In the genomic region with DNA sequence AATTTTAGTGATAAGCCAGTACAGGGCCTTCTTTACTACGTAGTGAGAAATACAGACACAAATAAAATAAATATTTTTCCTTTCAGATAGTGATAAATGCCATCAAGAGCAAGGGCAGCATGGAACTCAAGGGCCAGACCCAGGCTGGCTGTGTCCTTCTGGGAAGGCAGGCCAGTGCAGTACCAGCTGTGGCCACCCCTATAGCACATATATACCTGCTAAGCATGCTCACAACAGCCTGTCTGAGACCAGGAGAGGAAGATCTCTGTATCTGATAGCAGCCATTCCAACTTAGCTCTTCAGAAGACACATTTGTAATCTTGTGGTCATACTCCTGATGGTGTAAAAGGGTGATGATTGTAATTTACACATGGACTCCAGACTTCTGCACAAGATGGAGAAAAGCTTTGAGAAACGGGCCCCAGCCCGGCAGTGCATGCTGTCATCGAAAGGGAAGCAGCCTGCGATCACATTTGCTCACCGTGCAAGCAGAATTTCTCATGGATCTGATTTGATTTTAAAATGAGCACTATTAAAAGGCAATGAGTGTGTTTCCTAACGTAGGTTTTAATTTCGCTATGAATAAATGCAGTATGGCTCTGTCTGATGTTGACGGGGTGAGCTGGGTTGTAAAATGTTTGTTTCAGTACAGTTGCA, we compare ENCODE assay signal across 17 mouse cellular contexts.
DNase-seq lines count a peak whose midpoint lies in the region; ATAC-seq and TF ChIP-seq lines count a peak whose summit lies in the region.
"Had no signal": no experiment of that assay in that cellular context is flagged by ENCODE, and none has a peak within 500 bp of the region (broad histone marks: within the 10 kb centered on the region; RNA-seq: fewer than 3 reads in every experiment).

No protein-coding gene starts in this region.

- WGBS in hindbrain, postnatal 0 days, result 75% methylated on average over 9 of the region's 9 CpGs
- WGBS in hindbrain, embryonic 11.5 days, result 91% methylated on average over 9 of the region's 9 CpGs
- WGBS in midbrain, embryonic 14.5 days, result 76% methylated on average over 9 of the region's 9 CpGs
- WGBS in midbrain, embryonic 10.5 days, result 92% methylated on average over 9 of the region's 9 CpGs
- WGBS in limb, embryonic 12.5 days, result 57% methylated on average over 9 of the region's 9 CpGs

- no peak overlapping the region for H3K4me3 ChIP-seq in hindbrain, postnatal 0 days (ENCODE audit: low read length)
- no peak overlapping the region for H3K4me3 ChIP-seq in hindbrain, embryonic 11.5 days (ENCODE audit: low read depth, low read length)
- H3K4me3 ChIP-seq in midbrain, embryonic 14.5 days (replicated peaks; ENCODE audit: low read depth, low read length), result no peak overlapping the region
- H3K4me3 ChIP-seq in midbrain, embryonic 10.5 days, result no peak overlapping the region
- H3K4me3 ChIP-seq in limb, embryonic 12.5 days (replicated peaks), result no peak overlapping the region
- H3K4me3 ChIP-seq: heart, embryonic 13.5 days; liver, embryonic 12.5 days; neural tube, embryonic 15.5 days had no signal

- TF ChIP-seq CTCF in hindbrain, postnatal 0 days (IDR thresholded peaks at IDR 0.05; ENCODE audit: low read depth), result peak; percentile 34; the same call in 1 of the 2 replicates

- H3K4me2 ChIP-seq in hindbrain, postnatal 0 days (ENCODE audit: low read depth, low read length), result no peak overlapping the region
- no peak overlapping the region for H3K4me2 ChIP-seq in hindbrain, embryonic 11.5 days (replicated peaks; ENCODE audit: low read depth, low read length)
- no peak overlapping the region for H3K4me2 ChIP-seq in midbrain, embryonic 14.5 days (ENCODE audit: low read length)
- H3K4me2 ChIP-seq in limb, embryonic 12.5 days, result no peak overlapping the region
- H3K4me2 ChIP-seq: heart, embryonic 13.5 days; liver, embryonic 12.5 days; lung, embryonic 14.5 days; neural tube, embryonic 15.5 days had no signal

- no peaks in the 10 kb centered on the region for H3K4me1 ChIP-seq in hindbrain, postnatal 0 days (ENCODE audit: insufficient read depth, low read length)
- no peaks in the 10 kb centered on the region for H3K4me1 ChIP-seq in hindbrain, embryonic 11.5 days (replicated peaks; ENCODE audit: control insufficient read depth, insufficient read depth, low read length)
- no peaks in the 10 kb centered on the region for H3K4me1 ChIP-seq in midbrain, embryonic 14.5 days (ENCODE audit: control insufficient read depth, insufficient read depth, low read length)
- H3K4me1 ChIP-seq in midbrain, embryonic 10.5 days, result no peaks in the 10 kb centered on the region
- H3K4me1 ChIP-seq in limb, embryonic 12.5 days (replicated peaks), result peaks cover 11% of the 10 kb centered on the region
- H3K4me1 ChIP-seq: heart, embryonic 13.5 days; liver, embryonic 12.5 days had no signal

- DNase-seq in hindbrain, postnatal 0 days (ENCODE audit: low spot score), result peak; percentile 15
- no peak for DNase-seq in hindbrain, embryonic 11.5 days (ENCODE audit: low spot score)
- peak; percentile 12 for DNase-seq in midbrain, embryonic 14.5 days
- no peak for DNase-seq in midbrain, embryonic 10.5 days (ENCODE audit: low spot score)
- DNase-seq in layer of hippocampus, postnatal 14 days (ENCODE audit: low spot score in 2 of 2), result peak; percentile 4 to 22
- DNase-seq: cerebellum, adult 8-10 months; gastrocnemius, postnatal 14 days; heart, adult 18-20 months; kidney, adult 11 months; lung, embryonic 14.5 days; lung, postnatal 36 days; thymus, postnatal 25 days had no signal

- no peak overlapping the region for H3K27ac ChIP-seq in hindbrain, postnatal 0 days
- H3K27ac ChIP-seq in hindbrain, embryonic 11.5 days (ENCODE audit: low read depth, low read length), result no peak overlapping the region
- peak overlapping the region; percentile 14; the same call in 1 of the 2 replicates for H3K27ac ChIP-seq in midbrain, embryonic 14.5 days (replicated peaks; ENCODE audit: low read depth, low read length)
- H3K27ac ChIP-seq in midbrain, embryonic 10.5 days (replicated peaks), result no peak overlapping the region
- H3K27ac ChIP-seq in limb, embryonic 12.5 days, result peak overlapping the region; percentile 62
- H3K27ac ChIP-seq: heart, embryonic 13.5 days; liver, embryonic 12.5 days; neural tube, embryonic 15.5 days had no signal

- H3K36me3 ChIP-seq in hindbrain, postnatal 0 days (ENCODE audit: insufficient read depth, low read length), result no peaks in the 10 kb centered on the region
- H3K36me3 ChIP-seq in hindbrain, embryonic 11.5 days (ENCODE audit: control insufficient read depth, insufficient read depth, low read length), result no peaks in the 10 kb centered on the region
- H3K36me3 ChIP-seq in midbrain, embryonic 14.5 days (ENCODE audit: control insufficient read depth, insufficient read depth, low read length), result no peaks in the 10 kb centered on the region
- H3K36me3 ChIP-seq in midbrain, embryonic 10.5 days, result no peaks in the 10 kb centered on the region
- H3K36me3 ChIP-seq in limb, embryonic 12.5 days, result no peaks in the 10 kb centered on the region
- H3K36me3 ChIP-seq: heart, embryonic 13.5 days; liver, embryonic 12.5 days; neural tube, embryonic 15.5 days had no signal

- H3K9me3 ChIP-seq in hindbrain, postnatal 0 days (ENCODE audit: low read length), result no peaks in the 10 kb centered on the region
- H3K9me3 ChIP-seq in hindbrain, embryonic 11.5 days (ENCODE audit: control insufficient read depth, low read length), result no peaks in the 10 kb centered on the region
- H3K9me3 ChIP-seq in midbrain, embryonic 14.5 days (ENCODE audit: control insufficient read depth, low read length), result no peaks in the 10 kb centered on the region
- no peaks in the 10 kb centered on the region for H3K9me3 ChIP-seq in midbrain, embryonic 10.5 days (replicated peaks)
- H3K9me3 ChIP-seq in limb, embryonic 12.5 days, result no peaks in the 10 kb centered on the region
- H3K9me3 ChIP-seq: heart, embryonic 13.5 days; liver, embryonic 12.5 days; neural tube, embryonic 15.5 days had no signal

- no peaks in the 10 kb centered on the region for H3K27me3 ChIP-seq in hindbrain, postnatal 0 days (ENCODE audit: insufficient read depth, low read length)
- no peaks in the 10 kb centered on the region for H3K27me3 ChIP-seq in hindbrain, embryonic 11.5 days (ENCODE audit: control insufficient read depth, insufficient read depth, low read length)
- no peaks in the 10 kb centered on the region for H3K27me3 ChIP-seq in midbrain, embryonic 14.5 days (ENCODE audit: control insufficient read depth, insufficient read depth, low read length)
- H3K27me3 ChIP-seq in midbrain, embryonic 10.5 days (ENCODE audit: low read depth, poor library complexity, severe bottlenecking), result no peaks in the 10 kb centered on the region
- no peaks in the 10 kb centered on the region for H3K27me3 ChIP-seq in limb, embryonic 12.5 days
- H3K27me3 ChIP-seq: heart, embryonic 13.5 days; liver, embryonic 12.5 days; neural tube, embryonic 15.5 days had no signal

- 0 out of 2 replicates have a peak, but pooled peaks have one; percentile 47 for ATAC-seq in hindbrain, postnatal 0 days
- no peak for ATAC-seq in hindbrain, embryonic 11.5 days (ENCODE audit: low FRiP score)
- ATAC-seq in midbrain, embryonic 14.5 days (ENCODE audit: low FRiP score, low TSS enrichment), result no peak
- no peak for ATAC-seq in limb, embryonic 12.5 days (ENCODE audit: insufficient number of reproducible peaks, insufficient read depth, low FRiP score, low TSS enrichment, low read depth)
- no peak for ATAC-seq in erythroid progenitor cell, adult 5-6 weeks (replicated peaks; ENCODE audit: low FRiP score, poor library complexity, severe bottlenecking)
- ATAC-seq: liver, embryonic 12.5 days had no signal

- H3K9ac ChIP-seq in hindbrain, postnatal 0 days (replicated peaks; ENCODE audit: low read length), result no peak overlapping the region
- no peak overlapping the region for H3K9ac ChIP-seq in hindbrain, embryonic 11.5 days (ENCODE audit: low read depth, low read length)
- no peak overlapping the region for H3K9ac ChIP-seq in midbrain, embryonic 14.5 days (replicated peaks; ENCODE audit: low read length)
- H3K9ac ChIP-seq in limb, embryonic 12.5 days (replicated peaks), result peak overlapping the region; percentile 27; the same call in 1 of the 2 replicates
- H3K9ac ChIP-seq: heart, embryonic 13.5 days; liver, embryonic 12.5 days; lung, embryonic 14.5 days; neural tube, embryonic 15.5 days had no signal

Comparison
In these comparisons a context has a peak if more than half of its experiments do, and no peak if none do; other contexts are left out.
1. DNase-seq: peak in hindbrain, postnatal 0 days (single experiment), midbrain, embryonic 14.5 days (single experiment) and layer of hippocampus, postnatal 14 days (2 of 2); none in hindbrain, embryonic 11.5 days (single experiment) and midbrain, embryonic 10.5 days (single experiment).
2. H3K27ac ChIP-seq: peak in midbrain, embryonic 14.5 days (single experiment) and limb, embryonic 12.5 days (single experiment); none in hindbrain, postnatal 0 days (single experiment), hindbrain, embryonic 11.5 days (single experiment) and midbrain, embryonic 10.5 days (single experiment).